Mouse (Mus musculus): ENCODE measurements around the gene Olfr1392.

GRCm38 (mm10) chr11:49322442-49322841 lies 37.4 kb downstream of the Olfr1392 start, which contains the start of gene Olfr1391:
- TF ChIP-seq CTCF (IDR thresholded peaks at IDR 0.05; ENCODE audit: low read depth) (no peak), EP300 (IDR thresholded peaks at IDR 0.05; ENCODE audit: low read depth) (no peak)

Data from liver, embryonic 14.5 days (tissue).